Mouse (Mus musculus) bone marrow macrophage, adult 2 months (primary cell): ENCODE data around the gene Fbxl2.

Experiments
- CTCF ChIP-seq: IDR thresholded peaks from 2 replicates; pipeline ENCODE4 v1.5.1; 2012; ENCODE audit warnings: low read depth, mild to moderate bottlenecking, low read length, moderate library complexity
- POLR2A ChIP-seq: IDR thresholded peaks from 2 replicates; pipeline ENCODE4 v1.6.1; 2012; ENCODE audit warnings: mild to moderate bottlenecking, low read depth, low read length, borderline replicate concordance

DNA sequence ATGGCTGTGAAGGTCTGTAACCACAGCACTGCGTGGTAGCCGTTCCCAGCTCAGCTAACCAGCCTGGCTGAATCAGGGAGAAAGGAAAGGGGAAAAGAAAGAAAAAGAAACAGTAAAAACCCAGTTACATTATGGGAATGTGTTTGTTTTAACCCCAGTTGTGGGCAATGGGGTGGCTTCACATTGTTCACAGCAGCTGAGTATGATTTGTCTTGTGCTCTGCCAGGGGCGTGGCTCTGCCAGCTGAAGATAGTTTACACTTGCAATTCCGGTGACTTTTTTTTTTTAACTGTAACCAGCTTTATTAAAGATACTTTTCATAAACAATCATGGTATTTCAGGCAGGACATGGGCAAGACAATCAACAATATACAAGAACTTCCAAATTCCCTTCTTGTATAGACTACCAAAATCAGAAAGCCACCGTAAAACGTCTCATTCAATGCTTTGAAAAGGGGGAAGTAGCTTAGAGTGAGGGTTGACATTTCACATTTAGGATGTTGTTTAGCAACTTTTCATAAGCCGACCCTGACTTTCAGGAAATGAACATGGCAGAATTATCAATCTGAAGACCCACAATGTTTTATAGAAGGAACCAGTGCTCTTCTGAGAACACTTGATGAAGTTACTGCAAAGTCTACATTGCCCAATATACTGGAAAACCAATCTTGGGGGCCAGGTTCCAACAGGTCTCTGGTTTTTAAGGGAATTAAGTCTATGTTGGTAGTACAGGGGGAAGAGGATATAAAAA is 26.8 kb downstream of the Fbxl2 start:
- TF ChIP-seq CTCF (no peak), POLR2A (no peak)
